Mouse (Mus musculus) liver, embryonic 14.5 days (tissue): Measurements from ENCODE around the gene Rundc3a.

Experiments
- CTCF ChIP-seq: IDR thresholded peaks from 2 replicates; pipeline ENCODE4 v1.5.1; 2016; ENCODE audit warnings: antibody characterized with exemption, low read depth, control low read depth
- EP300 ChIP-seq: IDR thresholded peaks from 2 replicates; pipeline ENCODE4 v1.6.1; 2016; ENCODE audit warnings: antibody characterized with exemption, low read depth

DNA sequence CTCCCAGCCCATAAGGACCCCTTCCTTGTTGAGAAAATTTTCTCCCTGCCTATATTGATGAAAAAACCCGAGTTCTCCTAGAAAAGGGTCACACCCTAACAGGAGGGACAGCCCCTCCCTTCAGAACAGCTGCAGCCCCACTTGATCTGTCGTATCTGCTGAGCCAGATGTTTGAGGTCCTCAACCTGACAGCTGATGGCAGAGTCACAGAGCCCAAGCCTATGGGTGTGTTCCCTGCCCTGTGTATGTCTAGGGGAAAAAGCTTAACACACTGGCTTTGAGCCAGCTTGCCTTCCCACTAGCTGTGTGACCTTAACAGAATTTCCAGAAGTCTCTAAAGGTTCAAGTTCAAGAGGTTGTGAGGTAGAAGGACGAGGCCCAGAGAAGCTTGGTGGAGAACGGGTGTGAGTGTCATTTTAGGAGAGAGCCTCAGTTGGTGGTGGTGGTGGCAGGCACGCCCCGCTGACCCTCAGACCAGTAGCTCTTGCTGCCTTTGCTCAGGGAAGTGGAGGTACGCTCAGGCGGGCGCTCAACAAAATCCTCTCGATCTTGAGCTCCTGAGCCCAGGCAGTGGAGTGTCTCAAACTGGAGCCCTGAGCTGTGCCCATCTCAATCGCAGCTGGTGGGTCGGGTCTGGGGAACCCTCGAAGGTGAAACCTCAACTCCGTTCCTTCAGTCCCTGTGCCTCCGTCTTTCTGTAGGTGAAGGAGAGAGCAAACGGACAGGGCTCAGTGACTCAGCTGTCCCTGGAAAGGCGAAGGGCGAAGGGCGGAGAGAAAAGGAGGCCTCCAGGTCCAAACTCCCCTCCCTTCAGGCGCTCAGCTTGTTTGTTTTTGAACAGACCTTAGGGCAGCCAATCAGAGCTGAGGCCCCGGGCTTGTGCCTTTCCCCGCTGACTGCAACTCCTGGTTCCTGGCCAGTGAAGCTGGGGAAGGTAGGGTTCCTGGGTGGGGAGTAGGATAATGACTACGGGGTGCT is 17.7 kb upstream of the Rundc3a start:
- TF ChIP-seq EP300 (peak; percentile 97), CTCF (no peak)
